Mouse (Mus musculus) layer of hippocampus, adult 2 months (tissue): ENCODE data around the gene Trim71. TPM values are rescaled to one million over a fixed set of nuclear protein-coding genes. Genes with fewer than 3 reads are reported as not detected.

Source experiments
- DNase-seq, 2 experiments: peaks; one replicate each; pipeline ENCODE4 v3.0.0; 2022; ENCODE audit warnings: low spot score in 2 of 2
- H3K27ac ChIP-seq: fragments of 200-600 bp; 2 replicates; pipeline ENCODE4 v1.8.1; 2022
- H3K4me3 ChIP-seq: fragments of 200-600 bp; 2 replicates; pipeline ENCODE4 v1.8.1; 2022; ENCODE audit warnings: mild to moderate bottlenecking
- CTCF ChIP-seq: fragments of 200-600 bp; conservative IDR thresholded peaks from 2 replicates; pipeline ENCODE4 v1.8.1; 2022; ENCODE audit warnings: antibody characterized with exemption, mild to moderate bottlenecking, moderate library complexity
- total RNA-seq, 2 experiments: library from RNA; stranded (reverse); gene quantifications; 2 replicates each; pipeline ENCODE4 v1.2.3; 2021

Gene Trim71
- total RNA-seq, 2 experiments from 2014 or later = 1.3 to 1.4 TPM

- Histone ChIP-seq H3K27ac (no peak overlapping the region), H3K4me3 (no peak overlapping the region)
- DNase-seq = no peak
- no peak for TF ChIP-seq CTCF
These were observed 79.4 kb downstream of the Trim71 start for GRCm38 (mm10) chr9:114484771-114485170.

- Histone ChIP-seq H3K27ac (no peak overlapping the region), H3K4me3 (no peak overlapping the region)
- DNase-seq = no peak
- no peak for TF ChIP-seq CTCF
These were observed 83.2 kb downstream of the Trim71 start for GRCm38 (mm10) chr9:114480940-114481339.

GRCm38 (mm10) chr9:114477019-114477418 lies 87.2 kb downstream of the Trim71 start:
- DNase-seq = no peak
- H3K27ac ChIP-seq = no peak overlapping the region
- no peak for TF ChIP-seq CTCF
- H3K4me3 ChIP-seq = no peak overlapping the region

GRCm38 (mm10) chr9:114471892-114472291 lies 92.3 kb downstream of the Trim71 start:
- no peak overlapping the region for H3K27ac ChIP-seq
- no peak for DNase-seq
- no peak overlapping the region for H3K4me3 ChIP-seq
- no peak for TF ChIP-seq CTCF

GRCm38 (mm10) chr9:114468701-114469100 lies 95.5 kb downstream of the Trim71 start:
- TF ChIP-seq CTCF = peak; percentile 28
- H3K4me3 ChIP-seq = no peak overlapping the region
- H3K27ac ChIP-seq = no peak overlapping the region

GRCm38 (mm10) chr9:114468217-114468616 lies 96.0 kb downstream of the Trim71 start:
- no peak for TF ChIP-seq CTCF
- DNase-seq = no peak
- H3K27ac ChIP-seq = no peak overlapping the region
- H3K4me3 ChIP-seq = no peak overlapping the region

More at GRCm38 (mm10) chr9:114468701-114469100, 95.5 kb downstream of the Trim71 start:
- no peak for DNase-seq

- TF ChIP-seq CTCF = no peak
- no peak for DNase-seq
- no peak overlapping the region for H3K4me3 ChIP-seq
- no peak overlapping the region for H3K27ac ChIP-seq
These were observed 97.3 kb downstream of the Trim71 start for GRCm38 (mm10) chr9:114466871-114467270.

GRCm38 (mm10) chr9:114465442-114465841 lies 98.7 kb downstream of the Trim71 start:
- no peak overlapping the region for H3K4me3 ChIP-seq
- no peak for TF ChIP-seq CTCF

GRCm38 (mm10) chr9:114462569-114462968 lies 101.6 kb downstream of the Trim71 start:
- Histone ChIP-seq H3K4me3 (no peak overlapping the region), H3K27ac (no peak overlapping the region)
- no peak for DNase-seq
- no peak for TF ChIP-seq CTCF

More at GRCm38 (mm10) chr9:114465442-114465841, 98.7 kb downstream of the Trim71 start:
- H3K27ac ChIP-seq = no peak overlapping the region
- no peak for DNase-seq

- DNase-seq = no peak
- no peak overlapping the region for H3K4me3 ChIP-seq
- no peak overlapping the region for H3K27ac ChIP-seq
- TF ChIP-seq CTCF = no peak
These were observed 105.7 kb downstream of the Trim71 start for GRCm38 (mm10) chr9:114458436-114458835.

Other genes with a start within 250 kb of the Trim71 start
- gene Bcl2a1c, start 234.2 kb downstream of the Trim71 start, total RNA-seq = not detected
- 1 to 10 TPM; 5.4 to 6.0 TPM for gene Crtap, start 173.7 kb downstream of the Trim71 start, total RNA-seq
- gene Glb1, start 163.3 kb downstream of the Trim71 start, total RNA-seq = 10 to 100 TPM; 21.9 to 22.1 TPM
- 10 to 100 TPM; 10.3 to 10.8 TPM for gene Tmppe, start 163.3 kb downstream of the Trim71 start, total RNA-seq
- not detected for gene Ccr4, start 59.5 kb downstream of the Trim71 start, total RNA-seq
- not detected for gene C130032M10Rik, start 48.7 kb downstream of the Trim71 start, total RNA-seq
- 10 to 100 TPM; 51.4 to 56.1 TPM for gene Cnot10, start 75.8 kb upstream of the Trim71 start, total RNA-seq
- 10 to 100 TPM; 96.5 to 97.1 TPM for gene Dync1li1, start 124.4 kb upstream of the Trim71 start, total RNA-seq
- 10 to 100 TPM; 19.2 to 25.6 TPM for gene Cmtm6, start 166.7 kb upstream of the Trim71 start, total RNA-seq
- 1 to 10 TPM; 4.3 to 4.8 TPM for gene Cmtm7, start 217.5 kb upstream of the Trim71 start, total RNA-seq